Mouse (Mus musculus): Measurements from ENCODE around the gene Dpm3. TPM values are rescaled to one million over a fixed set of nuclear protein-coding genes. Genes with fewer than 3 reads are reported as not detected.

The Dpm3 gene
- total RNA-seq (2014; rRNA removed) (295 and 347 TPM in 2 replicates), polyA plus RNA-seq (2015; fragmentation: Nextera tagmentation; extraction: Ambion mirVana) (95.5 and 97.8 TPM in 2 replicates)

DNA sequence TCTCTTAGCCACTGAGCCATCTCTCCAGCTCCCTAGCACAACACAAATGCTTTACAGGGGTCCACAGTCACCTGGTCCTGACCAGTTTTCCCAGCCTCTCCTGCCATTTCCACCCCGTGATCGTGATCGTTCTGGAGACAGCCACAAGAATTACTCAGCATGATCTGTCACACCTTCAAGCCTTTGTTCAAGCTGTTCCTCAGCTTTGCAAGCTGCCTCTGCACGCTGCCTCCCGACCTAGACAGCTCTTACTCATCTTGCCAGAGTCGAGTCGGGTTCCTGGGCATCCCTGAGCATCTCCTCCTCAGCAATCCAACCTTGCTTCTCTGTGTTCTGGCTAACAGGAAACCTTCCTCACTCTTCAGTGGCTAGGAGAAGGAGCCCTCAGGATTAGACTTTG is at the start of gene Dpm3:
Gene Dpm3 (plus strand): TSS at position 283 of the 400 bp plus-strand sequence.
- no peak for DNase-seq (ENCODE audit: low spot score)
- Histone ChIP-seq H3K4me1 (ENCODE audit: insufficient read depth, low read length) (no peaks in the 10 kb centered on the region), H3K4me2 (ENCODE audit: low read depth, low read length) (no peak within 1 kb of the TSS), H3K4me3 (ENCODE audit: low read length) (no peak within 1 kb of the TSS), H3K9me3 (ENCODE audit: low read length) (no peaks in the 10 kb centered on the region), H3K9ac (replicated peaks; ENCODE audit: low read length) (no peak within 1 kb of the TSS), H3K36me3 (ENCODE audit: insufficient read depth, low read length) (no peaks in the 10 kb centered on the region), H3K27me3 (ENCODE audit: insufficient read depth, low read length) (no peaks in the 10 kb centered on the region), H3K27ac (no peak within 1 kb of the TSS)
- no peak for ATAC-seq
- TF ChIP-seq CTCF (IDR thresholded peaks at IDR 0.05; ENCODE audit: low read depth), result no peak
- 49% methylated on average over 7 of the region's 7 CpGs for WGBS

DNA sequence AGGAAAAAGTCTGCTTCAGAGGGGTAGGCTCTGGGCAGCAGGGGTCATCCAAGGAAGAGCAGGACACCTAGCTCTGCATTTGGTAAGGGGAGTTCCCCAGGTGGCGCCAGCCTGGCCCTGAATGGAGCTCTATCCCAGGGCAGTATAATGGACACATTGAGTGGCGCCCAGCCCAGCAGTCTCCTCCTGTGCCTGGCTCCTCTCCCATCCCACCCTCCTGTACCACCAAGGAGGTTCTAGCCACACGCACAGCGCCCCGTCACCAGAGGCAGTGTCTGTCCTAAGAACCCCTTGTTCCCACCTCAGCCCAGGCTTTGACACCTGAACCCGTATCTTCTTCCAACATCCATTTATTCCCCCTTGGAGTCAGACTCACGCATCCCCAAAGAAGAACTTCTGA is 49.4 kb upstream of the Dpm3 start:
- Histone ChIP-seq H3K9me3 (ENCODE audit: low read length) (no peaks in the 10 kb centered on the region), H3K4me2 (ENCODE audit: low read depth, low read length) (no peak overlapping the region), H3K4me3 (ENCODE audit: low read length) (no peak overlapping the region), H3K27me3 (ENCODE audit: insufficient read depth, low read length) (no peaks in the 10 kb centered on the region), H3K27ac (no peak overlapping the region), H3K4me1 (ENCODE audit: insufficient read depth, low read length) (0 out of 2 replicates have a peak, but pooled peaks cover 10% of the 10 kb centered on the region), H3K36me3 (ENCODE audit: insufficient read depth, low read length) (peaks cover 48% of the 10 kb centered on the region), H3K9ac (replicated peaks; ENCODE audit: low read length) (no peak overlapping the region)
- 83% methylated on average over 7 of the region's 7 CpGs for WGBS
- no peak for DNase-seq (ENCODE audit: low spot score)
- ATAC-seq, result no peak
- TF ChIP-seq CTCF (IDR thresholded peaks at IDR 0.05; ENCODE audit: low read depth), result no peak

DNA sequence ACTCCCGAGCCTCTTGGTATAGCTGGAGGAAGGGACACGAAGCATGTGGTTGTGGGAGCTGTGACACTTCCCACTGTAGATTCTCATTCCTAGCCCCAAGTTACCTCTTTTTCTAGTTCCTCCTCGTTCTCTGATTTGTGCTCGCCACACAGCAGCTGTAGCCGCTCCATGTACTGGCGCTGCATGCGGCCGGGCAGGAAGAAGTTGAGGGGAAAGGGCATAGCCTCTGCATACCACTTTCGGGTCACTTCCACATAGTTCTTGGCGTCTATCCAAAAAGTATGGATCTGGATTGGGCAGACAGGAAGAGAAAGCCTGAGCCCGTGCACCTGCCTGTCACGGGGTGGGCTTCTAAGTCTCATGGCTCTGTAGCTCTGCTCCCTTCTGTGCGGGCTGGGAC is 49.0 kb upstream of the Dpm3 start:
- DNase-seq (ENCODE audit: low spot score), result no peak

DNA sequence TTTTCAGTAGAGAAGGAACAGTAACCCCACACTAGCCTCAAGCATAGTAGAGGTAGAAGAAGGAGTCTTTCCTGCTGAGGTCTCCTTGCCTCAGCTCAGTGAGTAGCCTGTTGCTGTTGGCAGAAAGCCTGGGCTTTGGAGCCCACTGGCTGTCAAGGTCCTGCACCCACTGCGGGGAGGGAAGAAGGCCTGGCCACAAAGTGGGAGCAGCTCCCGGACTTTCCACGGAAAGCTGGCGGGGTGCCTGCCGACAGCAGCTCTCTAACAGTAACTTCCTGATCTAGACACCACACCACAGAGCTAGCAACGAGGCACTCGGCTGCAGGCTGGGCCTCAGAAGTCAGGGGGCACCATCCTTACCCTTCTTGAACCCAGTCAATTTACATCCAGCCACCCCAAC is 48.4 kb upstream of the Dpm3 start:
- 69% methylated on average over 7 of the region's 7 CpGs for WGBS

More for the DNA sequence above, 49.0 kb upstream of the Dpm3 start:
- Histone ChIP-seq H3K9ac (replicated peaks; ENCODE audit: low read length) (no peak overlapping the region), H3K36me3 (ENCODE audit: insufficient read depth, low read length) (peaks cover 48% of the 10 kb centered on the region), H3K4me3 (ENCODE audit: low read length) (no peak overlapping the region), H3K4me1 (ENCODE audit: insufficient read depth, low read length) (peaks cover 10% of the 10 kb centered on the region; the same call in 1 of the 2 replicates), H3K4me2 (ENCODE audit: low read depth, low read length) (no peak overlapping the region), H3K27ac (no peak overlapping the region), H3K9me3 (ENCODE audit: low read length) (no peaks in the 10 kb centered on the region), H3K27me3 (ENCODE audit: insufficient read depth, low read length) (no peaks in the 10 kb centered on the region)
- 81% methylated on average over 13 of the region's 13 CpGs for WGBS
- no peak for ATAC-seq
- no peak for TF ChIP-seq CTCF (IDR thresholded peaks at IDR 0.05; ENCODE audit: low read depth)

DNA sequence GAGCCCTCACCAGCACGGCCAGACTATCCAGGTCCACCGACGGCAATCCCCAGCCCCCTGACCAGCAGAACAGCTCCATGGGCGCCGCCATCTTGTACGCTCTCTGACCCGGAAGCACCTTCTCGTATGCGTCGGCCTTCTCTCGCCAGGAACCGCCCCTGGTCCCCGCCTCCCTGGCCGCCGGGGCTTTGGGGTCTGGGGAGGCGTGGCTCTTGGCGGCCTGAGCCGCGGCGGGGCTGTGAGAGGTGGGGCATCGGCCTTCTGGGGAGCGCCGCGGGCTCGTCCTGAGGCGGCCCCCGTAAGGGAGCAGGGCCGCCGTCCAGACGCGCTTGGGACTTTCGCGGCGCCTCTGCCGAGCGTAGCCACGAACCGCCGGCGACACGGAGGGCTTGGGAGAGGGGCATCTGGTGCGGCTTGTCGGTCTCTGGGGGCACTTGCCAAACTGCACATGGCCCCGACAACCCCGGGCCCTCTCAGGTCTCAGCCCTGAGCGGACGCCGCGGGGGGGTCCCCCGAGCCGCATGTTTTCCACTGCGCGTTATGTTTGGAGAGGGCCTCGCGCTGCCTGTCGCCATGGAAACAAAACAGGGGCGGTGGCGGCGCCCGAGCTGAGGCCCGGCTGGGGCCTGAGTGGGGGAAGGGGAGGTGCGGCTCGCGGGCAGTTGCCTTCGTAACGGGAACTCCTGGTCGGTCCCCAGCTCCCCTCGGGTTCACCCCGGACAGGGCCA is 45.2 kb upstream of the Dpm3 start:
- Histone ChIP-seq H3K9ac (replicated peaks; ENCODE audit: low read length) (peak overlapping the region; percentile 75), H3K27me3 (ENCODE audit: insufficient read depth, low read length) (no peaks in the 10 kb centered on the region), H3K4me1 (ENCODE audit: insufficient read depth, low read length) (peaks cover 16% of the 10 kb centered on the region; the same call in 1 of the 2 replicates), H3K4me2 (ENCODE audit: low read depth, low read length) (peak overlapping the region; percentile 74), H3K36me3 (ENCODE audit: insufficient read depth, low read length) (peaks cover 13% of the 10 kb centered on the region), H3K27ac (peak overlapping the region; percentile 96), H3K9me3 (ENCODE audit: low read length) (no peaks in the 10 kb centered on the region), H3K4me3 (ENCODE audit: low read length) (peak overlapping the region; percentile 79)
- no peak for TF ChIP-seq CTCF (IDR thresholded peaks at IDR 0.05; ENCODE audit: low read depth)
- ATAC-seq (peak; percentile 90), DNase-seq (ENCODE audit: low spot score) (peak; percentile 97)
- under 1% methylated on average over 69 of the region's 69 CpGs for WGBS

More for the DNA sequence above, 48.4 kb upstream of the Dpm3 start:
- Histone ChIP-seq H3K36me3 (ENCODE audit: insufficient read depth, low read length) (peaks cover 44% of the 10 kb centered on the region), H3K4me2 (ENCODE audit: low read depth, low read length) (no peak overlapping the region), H3K27me3 (ENCODE audit: insufficient read depth, low read length) (no peaks in the 10 kb centered on the region), H3K4me1 (ENCODE audit: insufficient read depth, low read length) (peaks cover 15% of the 10 kb centered on the region; the same call in 1 of the 2 replicates), H3K9me3 (ENCODE audit: low read length) (no peaks in the 10 kb centered on the region), H3K27ac (no peak overlapping the region), H3K4me3 (ENCODE audit: low read length) (no peak overlapping the region), H3K9ac (replicated peaks; ENCODE audit: low read length) (no peak overlapping the region)
- DNase-seq (ENCODE audit: low spot score) (no peak), ATAC-seq (no peak)
- no peak for TF ChIP-seq CTCF (IDR thresholded peaks at IDR 0.05; ENCODE audit: low read depth)

DNA sequence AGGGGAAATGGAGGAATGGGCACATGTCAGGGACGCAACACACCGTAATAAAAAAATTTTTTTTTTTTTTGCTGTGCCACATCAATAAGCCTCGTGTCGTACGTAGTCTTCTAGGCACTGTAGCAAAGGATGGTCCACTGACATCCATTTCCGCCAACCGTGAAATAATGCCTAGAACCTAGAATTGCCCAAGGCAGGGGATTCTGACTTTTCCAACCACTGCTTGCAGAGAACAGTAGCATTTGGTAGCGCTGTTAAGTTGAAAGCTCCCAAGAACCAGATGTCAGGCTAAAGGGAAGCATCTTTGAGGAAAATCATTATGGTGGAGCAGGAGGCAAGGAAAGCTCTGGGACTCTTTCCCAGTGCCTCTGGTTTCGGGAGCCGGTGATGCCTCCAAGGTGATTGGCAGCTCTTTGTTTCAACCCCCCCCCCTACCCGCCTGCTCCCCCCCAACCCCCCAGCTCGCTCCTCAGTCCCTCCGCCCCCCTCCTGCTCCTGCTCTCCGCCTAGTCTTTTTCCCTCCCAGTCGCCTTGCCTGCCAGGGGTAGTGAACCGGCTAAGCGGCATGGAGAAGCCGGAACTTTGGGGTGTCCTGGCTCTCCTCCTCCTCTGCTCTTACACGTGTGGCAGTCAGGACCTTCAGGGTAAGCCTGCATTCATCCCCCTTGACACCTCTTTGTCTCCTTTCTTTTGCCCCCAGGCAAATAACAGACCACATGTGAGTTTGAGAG is 44.3 kb upstream of the Dpm3 start, which contains the start of gene Thbs3:
Gene Thbs3 (plus strand): TSS at position 500 of the 731 bp plus-strand sequence.
- ATAC-seq, result 0 out of 2 replicates have a peak, but pooled peaks have one; percentile 6
- under 1% methylated on average over 19 of the region's 19 CpGs for WGBS
- TF ChIP-seq CTCF (IDR thresholded peaks at IDR 0.05; ENCODE audit: low read depth), result no peak

More for the DNA sequence above, 44.3 kb upstream of the Dpm3 start, which contains the start of gene Thbs3:
- peak; percentile 57 for DNase-seq (ENCODE audit: low spot score)
- Histone ChIP-seq H3K27me3 (ENCODE audit: insufficient read depth, low read length) (no peaks in the 10 kb centered on the region), H3K4me1 (ENCODE audit: insufficient read depth, low read length) (peaks cover 16% of the 10 kb centered on the region; the same call in 1 of the 2 replicates), H3K9ac (replicated peaks; ENCODE audit: low read length) (peak within 1 kb of the TSS; percentile 75), H3K4me2 (ENCODE audit: low read depth, low read length) (peak within 1 kb of the TSS; percentile 74), H3K9me3 (ENCODE audit: low read length) (no peaks in the 10 kb centered on the region), H3K27ac (peak within 1 kb of the TSS; percentile 96), H3K4me3 (ENCODE audit: low read length) (peak within 1 kb of the TSS; percentile 79), H3K36me3 (ENCODE audit: insufficient read depth, low read length) (peaks cover 5% of the 10 kb centered on the region; the same call in 1 of the 2 replicates)

Measured in hindbrain, postnatal 0 days (tissue).